Mouse (Mus musculus): Measurements from ENCODE around the gene Naa20. TPM values are rescaled to one million over a fixed set of nuclear protein-coding genes. Genes with fewer than 3 reads are reported as not detected.

Gene Naa20
- polyA plus RNA-seq (2012; rRNA removed), result 7.9 and 10.1 TPM in 2 replicates

- WGBS, result 92% methylated on average over 6 of the region's 6 CpGs
- no peaks in the 10 kb centered on the region for H3K27me3 ChIP-seq (ENCODE audit: control insufficient read depth, insufficient read depth, low read length)
- no peak within 1 kb of the TSS for H3K27ac ChIP-seq (ENCODE audit: insufficient read depth, low read length)
- H3K4me1 ChIP-seq (ENCODE audit: control insufficient read depth, insufficient read depth, insufficient read length), result peaks cover 6% of the 10 kb centered on the region; the same call in 1 of the 2 replicates
- TF ChIP-seq POLR2A (IDR thresholded peaks at IDR 0.05; ENCODE audit: low read depth, low read length), result no peak
- no peak for TF ChIP-seq CTCF (IDR thresholded peaks at IDR 0.05; ENCODE audit: extremely low read depth, insufficient read depth, insufficient read length, insufficient replicate concordance)
- no peak for DNase-seq (ENCODE audit: low read depth in 1 of 2, low spot score in 2 of 2)
- H3K36me3 ChIP-seq (ENCODE audit: control insufficient read depth, insufficient read depth, low read length), result no peaks in the 10 kb centered on the region
- H3K4me3 ChIP-seq (ENCODE audit: extremely low read depth, insufficient read depth, insufficient read length), result no peak within 1 kb of the TSS
These were observed at the start of gene Naa20 for GRCm38 (mm10) chr2:145901861-145902260. Naa20 (plus strand) TSS chr2:145902099.

GRCm38 (mm10) chr2:145855831-145856230 lies 46.1 kb upstream of the Naa20 start:
- no peaks in the 10 kb centered on the region for H3K4me1 ChIP-seq (ENCODE audit: control insufficient read depth, insufficient read depth, insufficient read length)
- H3K4me3 ChIP-seq (ENCODE audit: extremely low read depth, insufficient read depth, insufficient read length), result no peak overlapping the region
- 91% methylated on average over 9 of the region's 9 CpGs for WGBS

DNA sequence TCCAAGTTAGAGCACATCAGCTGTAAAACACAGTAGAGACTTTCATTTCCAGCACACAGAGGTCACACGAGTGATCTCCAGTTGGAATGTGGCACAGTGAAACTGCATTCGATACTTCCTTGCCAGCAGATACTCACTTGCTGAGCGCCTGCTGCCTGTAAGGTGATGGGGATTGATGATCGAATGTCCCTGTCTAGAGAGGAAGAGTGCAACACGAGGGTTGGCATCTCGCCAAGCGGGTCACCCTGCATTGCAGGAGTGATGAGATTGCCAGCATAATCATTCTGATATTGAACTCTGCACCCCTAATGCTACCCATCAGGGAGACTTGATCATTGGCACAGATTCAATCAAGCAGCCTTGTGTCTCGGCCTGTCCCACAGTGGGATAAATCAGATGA lies 44.0 kb upstream of the Naa20 start:
- TF ChIP-seq CTCF (IDR thresholded peaks at IDR 0.05; ENCODE audit: extremely low read depth, insufficient read depth, insufficient read length, insufficient replicate concordance) (no peak), POLR2A (IDR thresholded peaks at IDR 0.05; ENCODE audit: low read depth, low read length) (no peak)
- H3K36me3 ChIP-seq (ENCODE audit: control insufficient read depth, insufficient read depth, low read length), result no peaks in the 10 kb centered on the region
- no peaks in the 10 kb centered on the region for H3K4me1 ChIP-seq (ENCODE audit: control insufficient read depth, insufficient read depth, insufficient read length)
- DNase-seq (ENCODE audit: low read depth in 1 of 2, low spot score in 2 of 2), result no peak
- WGBS, result 74% methylated on average over 8 of the region's 8 CpGs
- no peaks in the 10 kb centered on the region for H3K27me3 ChIP-seq (ENCODE audit: control insufficient read depth, insufficient read depth, low read length)
- H3K4me3 ChIP-seq (ENCODE audit: extremely low read depth, insufficient read depth, insufficient read length), result no peak overlapping the region
- H3K27ac ChIP-seq (ENCODE audit: insufficient read depth, low read length), result no peak overlapping the region

More at GRCm38 (mm10) chr2:145855831-145856230, 46.1 kb upstream of the Naa20 start:
- Histone ChIP-seq H3K27me3 (ENCODE audit: control insufficient read depth, insufficient read depth, low read length) (no peaks in the 10 kb centered on the region), H3K36me3 (ENCODE audit: control insufficient read depth, insufficient read depth, low read length) (no peaks in the 10 kb centered on the region), H3K27ac (ENCODE audit: insufficient read depth, low read length) (no peak overlapping the region)
- TF ChIP-seq POLR2A (IDR thresholded peaks at IDR 0.05; ENCODE audit: low read depth, low read length) (no peak), CTCF (IDR thresholded peaks at IDR 0.05; ENCODE audit: extremely low read depth, insufficient read depth, insufficient read length, insufficient replicate concordance) (no peak)
- no peak for DNase-seq (ENCODE audit: low read depth in 1 of 2, low spot score in 2 of 2)

GRCm38 (mm10) chr2:145859442-145859931 lies 42.4 kb upstream of the Naa20 start:
- no peak overlapping the region for H3K4me3 ChIP-seq (ENCODE audit: extremely low read depth, insufficient read depth, insufficient read length)
- no peaks in the 10 kb centered on the region for H3K27me3 ChIP-seq (ENCODE audit: control insufficient read depth, insufficient read depth, low read length)
- H3K4me1 ChIP-seq (ENCODE audit: control insufficient read depth, insufficient read depth, insufficient read length), result no peaks in the 10 kb centered on the region
- WGBS, result 58% methylated on average over 7 of the region's 7 CpGs
- no peak overlapping the region for H3K27ac ChIP-seq (ENCODE audit: insufficient read depth, low read length)
- TF ChIP-seq POLR2A (IDR thresholded peaks at IDR 0.05; ENCODE audit: low read depth, low read length) (no peak), CTCF (IDR thresholded peaks at IDR 0.05; ENCODE audit: extremely low read depth, insufficient read depth, insufficient read length, insufficient replicate concordance) (no peak)
- no peaks in the 10 kb centered on the region for H3K36me3 ChIP-seq (ENCODE audit: control insufficient read depth, insufficient read depth, low read length)
- DNase-seq (ENCODE audit: low read depth in 1 of 2, low spot score in 2 of 2), result no peak

DNA sequence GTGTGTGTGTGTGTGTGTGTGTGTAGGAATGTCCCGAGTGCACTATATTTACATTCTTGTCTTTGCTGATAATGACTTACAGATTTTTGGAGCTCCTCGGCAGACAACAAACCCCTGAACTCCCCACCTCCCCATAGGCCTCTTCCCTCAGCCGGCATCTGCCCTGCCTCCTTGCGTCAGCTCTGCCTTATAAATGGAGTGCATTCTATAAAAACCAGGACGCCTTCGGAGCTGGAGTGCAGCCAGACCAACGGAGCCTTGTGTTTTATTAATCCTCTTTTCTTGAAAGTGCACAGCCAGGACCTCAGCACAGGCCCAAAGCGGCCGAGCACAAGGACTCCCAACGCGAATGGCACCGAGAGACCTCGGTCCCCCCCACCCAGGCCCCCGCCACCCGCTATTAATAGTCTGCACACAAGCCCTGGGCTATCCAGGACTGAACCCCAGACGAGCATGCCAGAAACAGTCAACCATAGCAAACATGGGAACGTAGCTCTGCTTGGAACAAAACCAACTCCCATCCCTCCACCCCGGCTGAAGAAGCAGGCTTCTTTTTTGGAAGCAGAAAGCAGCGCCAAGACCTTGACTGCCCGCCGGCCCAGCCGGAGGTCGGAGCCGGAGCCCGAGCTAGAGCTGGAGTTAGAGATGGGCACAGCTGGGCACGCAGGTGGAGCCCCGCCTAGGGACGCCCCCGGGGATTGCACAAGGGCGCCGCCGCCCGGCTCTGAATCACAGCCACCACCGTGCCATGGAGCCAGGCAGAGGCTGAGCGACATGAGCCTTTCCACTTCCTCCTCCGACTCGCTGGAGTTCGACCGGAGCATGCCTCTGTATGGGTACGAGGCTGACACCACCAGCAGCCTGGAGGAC lies 41.7 kb upstream of the Naa20 start:
- H3K4me3 ChIP-seq (ENCODE audit: extremely low read depth, insufficient read depth, insufficient read length), result peak overlapping the region; percentile 25; the same call in 1 of the 2 replicates
- WGBS, result 67% methylated on average over 40 of the region's 40 CpGs
- H3K4me1 ChIP-seq (ENCODE audit: control insufficient read depth, insufficient read depth, insufficient read length), result no peaks in the 10 kb centered on the region
- no peaks in the 10 kb centered on the region for H3K36me3 ChIP-seq (ENCODE audit: control insufficient read depth, insufficient read depth, low read length)
- peak in 1 of 2 experiments; percentile 13 for DNase-seq (ENCODE audit: low read depth in 1 of 2, low spot score in 2 of 2)
- TF ChIP-seq POLR2A (IDR thresholded peaks at IDR 0.05; ENCODE audit: low read depth, low read length) (no peak), CTCF (IDR thresholded peaks at IDR 0.05; ENCODE audit: extremely low read depth, insufficient read depth, insufficient read length, insufficient replicate concordance) (no peak)
- H3K27ac ChIP-seq (ENCODE audit: insufficient read depth, low read length), result peak overlapping the region; percentile 25; the same call in 1 of the 2 replicates
- H3K27me3 ChIP-seq (ENCODE audit: control insufficient read depth, insufficient read depth, low read length), result no peaks in the 10 kb centered on the region

DNA sequence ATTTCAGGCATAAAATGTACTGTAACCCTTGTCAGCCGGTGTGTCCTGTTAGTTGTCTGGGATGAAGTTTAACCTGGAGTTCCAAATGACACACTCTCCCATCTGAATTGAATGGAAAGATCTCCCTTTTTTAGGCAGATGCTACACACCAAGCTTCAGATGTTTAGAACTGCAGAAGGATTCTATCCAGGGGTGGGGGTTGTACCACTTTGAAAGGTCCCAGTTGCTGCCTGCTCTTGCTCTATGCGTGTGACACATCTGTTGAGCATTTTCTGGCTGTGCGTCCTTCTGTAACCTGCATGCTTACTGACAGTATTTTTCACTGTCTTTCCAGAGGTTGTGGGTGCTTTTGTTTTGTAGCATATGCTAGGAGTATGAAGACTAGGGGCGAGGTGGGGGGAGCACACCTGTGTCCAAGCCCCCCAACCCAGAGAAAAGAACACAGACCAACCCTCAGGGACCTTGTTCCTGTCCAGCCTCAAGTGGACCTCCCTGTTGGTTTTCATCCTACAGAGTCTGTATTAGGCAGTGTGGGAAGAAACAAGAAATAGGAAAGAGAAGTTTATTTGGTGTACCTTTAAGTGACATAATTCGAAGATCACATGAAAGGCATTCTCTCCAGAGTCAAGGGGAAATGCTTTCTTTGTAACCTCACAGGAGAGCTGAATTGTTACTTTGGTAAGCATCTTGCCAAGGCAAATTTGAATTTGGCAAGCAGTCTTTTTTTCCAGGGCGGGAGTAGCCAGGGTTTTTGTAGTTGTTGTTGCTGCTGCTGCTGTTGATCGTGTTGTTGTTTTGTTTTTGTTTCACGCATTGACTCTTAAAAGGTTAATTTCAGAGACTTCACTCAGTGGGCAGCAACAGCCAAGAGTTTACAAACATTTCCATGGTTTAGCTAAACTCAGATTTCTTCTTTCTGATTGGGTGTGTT lies 40.4 kb upstream of the Naa20 start:
- no peaks in the 10 kb centered on the region for H3K4me1 ChIP-seq (ENCODE audit: control insufficient read depth, insufficient read depth, insufficient read length)
- DNase-seq (ENCODE audit: low read depth in 1 of 2, low spot score in 2 of 2), result no peak
- H3K27ac ChIP-seq (ENCODE audit: insufficient read depth, low read length), result no peak overlapping the region
- 84% methylated on average over 8 of the region's 8 CpGs for WGBS
- no peaks in the 10 kb centered on the region for H3K27me3 ChIP-seq (ENCODE audit: control insufficient read depth, insufficient read depth, low read length)
- no peak overlapping the region for H3K4me3 ChIP-seq (ENCODE audit: extremely low read depth, insufficient read depth, insufficient read length)
- TF ChIP-seq POLR2A (IDR thresholded peaks at IDR 0.05; ENCODE audit: low read depth, low read length) (no peak), CTCF (IDR thresholded peaks at IDR 0.05; ENCODE audit: extremely low read depth, insufficient read depth, insufficient read length, insufficient replicate concordance) (no peak)
- no peaks in the 10 kb centered on the region for H3K36me3 ChIP-seq (ENCODE audit: control insufficient read depth, insufficient read depth, low read length)
